Mouse (Mus musculus): Measurements from ENCODE around the gene Acot1. TPM values are rescaled to one million over a fixed set of nuclear protein-coding genes. Genes with fewer than 3 reads are reported as not detected.
A peak's percentile ranks its signal among the peaks of the same experiment; 100 is the strongest.

Gene Acot1
- polyA plus RNA-seq, 1 experiment, result 0.01 TPM

- Histone ChIP-seq H3K4me3 (replicated peaks) (no peak within 1 kb of the TSS), H3K4me1 (ENCODE audit: control insufficient read depth) (no peaks in the 10 kb centered on the region), H3K9me3 (ENCODE audit: control insufficient read depth, low read length) (peaks cover 5% of the 10 kb centered on the region), H3K27me3 (ENCODE audit: control insufficient read depth) (peaks cover 29% of the 10 kb centered on the region), H3K36me3 (ENCODE audit: control insufficient read depth) (no peaks in the 10 kb centered on the region)
- no peak for TF ChIP-seq TAL1 (IDR thresholded peaks at IDR 0.05; ENCODE audit: low read length)
- TF ChIP-seq GATA1 (IDR thresholded peaks at IDR 0.05; ENCODE audit: low read length), result no peak
Measured at GRCm38 (mm10) chr12:84051937-84052474, 42.7 kb downstream of the Acot1 start, which contains the start of gene Acot3. TSS of gene Acot3 (plus strand) at chr12:84052144.

GRCm38 (mm10) chr12:84052609-84053008, 43.3 kb downstream of the Acot1 start:
- H3K36me3 ChIP-seq (ENCODE audit: control insufficient read depth), result no peaks in the 10 kb centered on the region
- H3K9me3 ChIP-seq (ENCODE audit: control insufficient read depth, low read length), result peaks cover 5% of the 10 kb centered on the region
- H3K4me3 ChIP-seq (replicated peaks), result no peak overlapping the region
- no peak for TF ChIP-seq TAL1 (IDR thresholded peaks at IDR 0.05; ENCODE audit: low read length)
- no peak for TF ChIP-seq GATA1 (IDR thresholded peaks at IDR 0.05; ENCODE audit: low read length)
- peaks cover 29% of the 10 kb centered on the region for H3K27me3 ChIP-seq (ENCODE audit: control insufficient read depth)
- no peaks in the 10 kb centered on the region for H3K4me1 ChIP-seq (ENCODE audit: control insufficient read depth)

- H3K27me3 ChIP-seq (ENCODE audit: control insufficient read depth), result peaks cover 29% of the 10 kb centered on the region
- H3K4me1 ChIP-seq (ENCODE audit: control insufficient read depth), result no peaks in the 10 kb centered on the region
- TF ChIP-seq GATA1 (IDR thresholded peaks at IDR 0.05; ENCODE audit: low read length) (no peak), TAL1 (IDR thresholded peaks at IDR 0.05; ENCODE audit: low read length) (no peak)
- H3K36me3 ChIP-seq (ENCODE audit: control insufficient read depth), result no peaks in the 10 kb centered on the region
- peak overlapping the region; percentile 23 for H3K4me3 ChIP-seq (replicated peaks)
- H3K9me3 ChIP-seq (ENCODE audit: control insufficient read depth, low read length), result peaks cover 4% of the 10 kb centered on the region
Measured at GRCm38 (mm10) chr12:84053173-84053572, 43.9 kb downstream of the Acot1 start.

- no peaks in the 10 kb centered on the region for H3K9me3 ChIP-seq (ENCODE audit: control insufficient read depth, low read length)
- H3K36me3 ChIP-seq (ENCODE audit: control insufficient read depth), result no peaks in the 10 kb centered on the region
- H3K27me3 ChIP-seq (ENCODE audit: control insufficient read depth), result peaks cover 29% of the 10 kb centered on the region
- H3K4me1 ChIP-seq (ENCODE audit: control insufficient read depth), result no peaks in the 10 kb centered on the region
- H3K4me3 ChIP-seq (replicated peaks), result peak overlapping the region; percentile 38
- no peak for TF ChIP-seq TAL1 (IDR thresholded peaks at IDR 0.05; ENCODE audit: low read length)
- no peak for TF ChIP-seq GATA1 (IDR thresholded peaks at IDR 0.05; ENCODE audit: low read length)
Measured at GRCm38 (mm10) chr12:84053679-84054391, 44.5 kb downstream of the Acot1 start.

GRCm38 (mm10) chr12:84060946-84061345, 51.7 kb downstream of the Acot1 start:
- Histone ChIP-seq H3K36me3 (ENCODE audit: control insufficient read depth) (no peaks in the 10 kb centered on the region), H3K27me3 (ENCODE audit: control insufficient read depth) (no peaks in the 10 kb centered on the region), H3K4me1 (ENCODE audit: control insufficient read depth) (no peaks in the 10 kb centered on the region), H3K4me3 (replicated peaks) (no peak overlapping the region), H3K9me3 (ENCODE audit: control insufficient read depth, low read length) (no peaks in the 10 kb centered on the region)
- no peak for TF ChIP-seq GATA1 (IDR thresholded peaks at IDR 0.05; ENCODE audit: low read length)
- no peak for TF ChIP-seq TAL1 (IDR thresholded peaks at IDR 0.05; ENCODE audit: low read length)

- peaks cover 5% of the 10 kb centered on the region for H3K27me3 ChIP-seq (ENCODE audit: control insufficient read depth)
- no peaks in the 10 kb centered on the region for H3K9me3 ChIP-seq (ENCODE audit: control insufficient read depth, low read length)
- no peak overlapping the region for H3K4me3 ChIP-seq (replicated peaks)
- no peaks in the 10 kb centered on the region for H3K4me1 ChIP-seq (ENCODE audit: control insufficient read depth)
- no peaks in the 10 kb centered on the region for H3K36me3 ChIP-seq (ENCODE audit: control insufficient read depth)
- no peak for TF ChIP-seq TAL1 (IDR thresholded peaks at IDR 0.05; ENCODE audit: low read length)
- TF ChIP-seq GATA1 (IDR thresholded peaks at IDR 0.05; ENCODE audit: low read length), result no peak
Measured at GRCm38 (mm10) chr12:84062336-84062735, 53.0 kb downstream of the Acot1 start.

GRCm38 (mm10) chr12:84063228-84063627, 53.9 kb downstream of the Acot1 start:
- Histone ChIP-seq H3K9me3 (ENCODE audit: control insufficient read depth, low read length) (no peaks in the 10 kb centered on the region), H3K36me3 (ENCODE audit: control insufficient read depth) (no peaks in the 10 kb centered on the region), H3K4me3 (replicated peaks) (no peak overlapping the region), H3K27me3 (ENCODE audit: control insufficient read depth) (peaks cover 10% of the 10 kb centered on the region), H3K4me1 (ENCODE audit: control insufficient read depth) (no peaks in the 10 kb centered on the region)
- TF ChIP-seq GATA1 (IDR thresholded peaks at IDR 0.05; ENCODE audit: low read length) (no peak), TAL1 (IDR thresholded peaks at IDR 0.05; ENCODE audit: low read length) (no peak)

- Histone ChIP-seq H3K9me3 (ENCODE audit: control insufficient read depth, low read length) (no peaks in the 10 kb centered on the region), H3K4me3 (replicated peaks) (no peak overlapping the region), H3K27me3 (ENCODE audit: control insufficient read depth) (peaks cover 16% of the 10 kb centered on the region), H3K36me3 (ENCODE audit: control insufficient read depth) (no peaks in the 10 kb centered on the region), H3K4me1 (ENCODE audit: control insufficient read depth) (no peaks in the 10 kb centered on the region)
- TF ChIP-seq GATA1 (IDR thresholded peaks at IDR 0.05; ENCODE audit: low read length), result no peak
- TF ChIP-seq TAL1 (IDR thresholded peaks at IDR 0.05; ENCODE audit: low read length), result no peak
Measured at GRCm38 (mm10) chr12:84063833-84064232, 54.5 kb downstream of the Acot1 start.

- Histone ChIP-seq H3K9me3 (ENCODE audit: control insufficient read depth, low read length) (no peaks in the 10 kb centered on the region), H3K4me1 (ENCODE audit: control insufficient read depth) (no peaks in the 10 kb centered on the region), H3K4me3 (replicated peaks) (no peak overlapping the region), H3K27me3 (ENCODE audit: control insufficient read depth) (peaks cover 24% of the 10 kb centered on the region), H3K36me3 (ENCODE audit: control insufficient read depth) (no peaks in the 10 kb centered on the region)
- TF ChIP-seq TAL1 (IDR thresholded peaks at IDR 0.05; ENCODE audit: low read length) (no peak), GATA1 (IDR thresholded peaks at IDR 0.05; ENCODE audit: low read length) (no peak)
Measured at GRCm38 (mm10) chr12:84064621-84065020, 55.3 kb downstream of the Acot1 start.
